Mouse (Mus musculus) gastrocnemius, adult 18-20 months (tissue): ENCODE data around the gene Tbc1d12. TPM values are rescaled to one million over a fixed set of nuclear protein-coding genes. Genes with fewer than 3 reads are reported as not detected.
"Not testable (repeated sequence)": the region's sequence is repeated elsewhere in the genome, so short reads cannot be mapped to it uniquely, and the experiment has no call there.

Experiments used
- DNase-seq: peaks from one replicate; pipeline ENCODE4 v3.0.0; 2021; ENCODE audit warnings: low spot score
- long read RNA-seq, 2 experiments: library from polyadenylated mRNA; stranded (forward); transcript quantifications; one replicate each; pipeline ENCODE4 v2.0.0; 2021
- total RNA-seq, 2 experiments: library from RNA; stranded (reverse); gene quantifications; 2 replicates each; pipeline ENCODE4 v1.2.3; 2021

The Tbc1d12 gene
- total RNA-seq, result 1 to 10 TPM; 3.4 to 4.1 TPM
- long read RNA-seq, experiment 1, full-length matches to known transcripts, result 4 of 5 reads
- long read RNA-seq, experiment 1, partial matches to known transcripts, result 0 of 5 reads
- long read RNA-seq, experiment 1, other reads (novel, unspliced or antisense), result 1 of 5 reads
- long read RNA-seq, experiment 2, full-length matches to known transcripts, result 1 of 2 reads
- long read RNA-seq, experiment 2, partial matches to known transcripts, result 0 of 2 reads
- long read RNA-seq, experiment 2, other reads (novel, unspliced or antisense), result 1 of 2 reads

- DNase-seq, result peak; percentile 93
Measured at GRCm38 (mm10) chr19:38836438-38837170, at the start of gene Tbc1d12. Tbc1d12 (plus strand) TSS chr19:38836579.

DNA sequence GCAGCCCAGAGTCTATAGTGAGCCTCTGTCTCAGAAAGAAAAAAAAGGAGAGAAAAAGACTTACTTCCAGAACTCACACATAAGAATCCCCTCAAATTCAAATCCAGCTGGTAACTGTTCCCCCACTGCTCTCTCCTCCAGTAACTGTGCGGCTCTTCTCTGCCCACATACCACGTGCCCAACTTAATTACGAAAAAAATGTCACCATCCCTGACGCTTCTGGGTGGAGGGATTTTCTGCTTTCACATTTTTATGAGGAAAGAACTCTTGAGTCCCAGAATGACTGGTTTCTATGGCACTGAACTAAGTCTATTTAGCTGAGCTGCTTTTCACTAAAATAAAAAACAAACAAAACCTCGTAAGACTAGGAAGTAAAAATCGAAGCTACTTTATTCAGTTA lies 48.6 kb upstream of the Tbc1d12 start:
- no peak for DNase-seq

- no peak for DNase-seq
Measured at GRCm38 (mm10) chr19:38793563-38794045, 42.8 kb upstream of the Tbc1d12 start.

- DNase-seq, result peak; percentile 47
Measured at GRCm38 (mm10) chr19:38796546-38796945, 39.8 kb upstream of the Tbc1d12 start.

DNA sequence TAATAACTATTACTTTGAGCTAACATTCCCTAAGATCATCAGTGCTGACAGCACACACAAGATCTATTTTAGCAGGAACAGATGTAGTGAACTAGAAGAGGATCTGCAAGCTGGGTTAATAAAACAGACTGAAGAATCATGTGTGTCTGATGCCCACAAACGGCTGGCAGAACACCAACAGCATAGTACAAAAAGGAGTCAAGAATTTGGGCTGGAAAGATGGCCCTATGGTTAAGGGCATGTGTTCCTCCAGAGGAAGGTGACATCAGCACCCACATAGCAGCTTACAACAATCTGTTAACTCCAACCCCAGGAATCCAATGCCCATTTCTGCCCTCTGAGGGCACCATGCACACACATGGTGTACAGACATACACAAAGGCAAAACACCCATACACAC lies 38.1 kb upstream of the Tbc1d12 start:
- DNase-seq, result peak; percentile 21

- DNase-seq, result peak; percentile 77
Measured at GRCm38 (mm10) chr19:38798801-38799200, 37.6 kb upstream of the Tbc1d12 start.

DNA sequence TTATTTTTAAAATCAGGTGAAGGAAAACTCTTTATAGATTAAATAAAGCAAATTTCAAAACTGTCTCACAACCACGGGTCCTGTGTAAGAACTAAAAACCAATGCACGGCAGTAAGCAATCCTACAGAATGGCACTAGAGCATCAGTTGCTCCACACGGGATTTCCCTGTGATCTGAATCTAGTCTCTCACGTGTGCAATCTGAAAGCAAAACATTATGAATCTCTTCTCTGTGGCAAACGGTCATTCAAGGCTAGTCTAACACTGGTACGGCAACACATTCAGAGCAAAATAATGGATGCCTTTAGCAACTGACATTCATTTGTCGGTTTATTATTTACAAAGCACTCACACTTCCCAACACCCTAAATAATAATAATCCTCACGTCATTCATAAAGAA lies 18.2 kb upstream of the Tbc1d12 start:
- no peak for DNase-seq

GRCm38 (mm10) chr19:38818766-38819426 lies 17.5 kb upstream of the Tbc1d12 start, which contains the start of gene Noc3l:
Noc3l (minus strand) TSS chr19:38819237.
- peak; percentile 94 for DNase-seq

GRCm38 (mm10) chr19:38819427-38819802 lies 17.0 kb upstream of the Tbc1d12 start:
- DNase-seq, result no peak

- peak; percentile 12 for DNase-seq
Measured at GRCm38 (mm10) chr19:38820186-38820804, 16.1 kb upstream of the Tbc1d12 start.

DNA sequence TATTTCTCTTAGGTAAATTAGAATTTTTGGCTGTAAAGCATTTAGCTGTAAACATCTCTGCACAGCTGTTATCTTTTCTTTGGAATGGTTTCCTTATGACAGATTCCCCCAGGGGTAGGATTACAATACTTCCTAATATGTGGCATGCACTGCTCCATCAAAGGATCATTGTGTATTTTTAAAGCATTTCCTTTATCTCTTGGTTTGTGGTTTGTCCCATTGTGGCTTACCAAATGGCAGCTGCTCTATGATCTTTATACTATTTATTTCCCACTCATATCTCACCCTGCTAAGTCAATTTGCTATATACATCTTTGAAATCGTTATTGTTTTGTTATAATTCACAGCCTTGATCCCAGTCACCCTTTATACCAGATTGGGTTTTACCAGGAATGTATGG lies 3.2 kb upstream of the Tbc1d12 start:
- DNase-seq, result no peak

GRCm38 (mm10) chr19:38836084-38836437 lies 318 bp upstream of the Tbc1d12 start:
- no peak for DNase-seq

DNA sequence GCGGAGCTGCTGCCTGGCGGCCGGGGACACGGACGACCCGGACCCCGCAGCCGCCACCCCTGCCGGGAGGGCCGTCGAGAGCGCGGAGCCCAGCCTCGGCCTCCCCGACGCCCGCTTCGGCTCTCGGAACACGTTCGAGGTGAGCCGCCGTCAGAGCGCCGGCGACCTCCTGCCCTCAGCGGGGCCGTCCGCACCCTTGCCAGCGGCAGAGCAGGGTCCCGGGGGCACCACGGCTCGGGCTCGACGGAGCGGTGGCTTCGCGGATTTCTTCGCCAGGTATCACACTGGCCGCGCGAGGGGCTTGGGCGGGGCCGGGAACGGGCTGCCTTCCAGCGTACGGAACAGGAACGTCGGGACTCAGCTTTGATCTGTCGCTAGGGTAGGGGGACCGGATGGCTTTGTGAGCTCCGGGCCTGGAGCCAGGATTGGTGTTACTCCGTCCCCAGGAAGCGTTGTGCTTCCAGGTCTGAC lies 827 bp downstream of the Tbc1d12 start:
- DNase-seq, result peak; percentile 30

DNA sequence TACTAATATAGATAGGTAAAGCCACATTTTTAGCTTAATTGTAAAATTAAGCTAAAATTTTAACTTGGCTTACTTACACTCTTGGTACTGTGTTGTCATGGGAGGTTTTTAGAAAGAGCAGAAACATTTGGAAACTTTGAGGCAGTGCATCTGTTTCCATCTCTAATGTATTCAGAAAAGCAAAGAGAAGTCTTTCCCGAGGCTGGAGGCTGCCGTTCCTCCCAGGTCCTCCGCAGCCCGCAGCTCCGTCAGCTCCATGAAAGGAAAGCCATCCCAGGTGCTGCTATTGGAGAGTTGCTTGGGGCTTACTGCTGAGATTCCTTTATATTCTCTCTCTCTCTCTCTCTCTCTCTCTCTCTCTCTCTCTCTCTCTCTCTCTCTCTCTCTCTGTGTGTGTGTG lies 8.4 kb downstream of the Tbc1d12 start:
- DNase-seq, result no peak

GRCm38 (mm10) chr19:38846373-38846772 lies 10.0 kb downstream of the Tbc1d12 start:
- DNase-seq, result no peak

DNA sequence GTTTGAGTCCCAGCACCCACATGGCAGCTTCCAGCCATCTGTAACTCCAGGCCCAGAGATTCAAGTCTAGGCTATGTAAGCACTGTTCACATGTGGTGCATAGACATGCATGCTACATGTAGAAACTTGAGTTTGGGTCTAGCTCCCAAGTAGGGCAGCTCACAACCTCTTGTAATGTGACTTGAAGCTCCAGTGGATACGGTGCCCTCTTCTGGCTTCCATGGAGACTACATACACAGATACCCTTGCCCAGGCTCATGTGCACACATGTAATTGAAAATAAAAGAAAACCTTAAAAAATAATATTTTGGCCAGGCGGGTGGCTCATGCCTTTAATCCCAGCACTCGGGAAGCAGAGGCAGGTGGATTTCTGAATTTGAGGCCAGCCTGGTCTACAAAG lies 21.8 kb downstream of the Tbc1d12 start:
- no peak for DNase-seq

DNA sequence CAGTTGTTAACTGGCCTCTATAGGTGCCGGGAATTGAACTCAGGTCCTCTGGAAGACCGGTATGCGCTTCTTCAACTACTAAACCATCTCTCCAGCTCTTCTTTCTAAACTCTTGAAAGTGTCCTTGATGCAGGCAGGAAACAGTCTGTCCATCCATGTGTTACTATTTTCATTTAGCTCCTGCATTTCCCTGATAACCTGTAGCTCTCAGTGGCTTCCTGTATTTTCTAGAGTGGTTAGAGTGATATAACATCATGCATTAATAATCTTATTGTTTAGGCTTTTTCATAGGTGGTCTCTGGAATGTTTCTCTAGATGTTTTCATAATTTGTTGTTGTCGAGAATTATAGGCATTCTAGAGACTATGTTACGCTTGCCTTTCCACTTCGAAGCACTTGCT lies 26.1 kb downstream of the Tbc1d12 start:
- DNase-seq, result no peak

- DNase-seq, result not testable (repeated sequence)
Measured at GRCm38 (mm10) chr19:38874825-38875224, 38.4 kb downstream of the Tbc1d12 start.

GRCm38 (mm10) chr19:38880300-38880699 lies 43.9 kb downstream of the Tbc1d12 start:
- DNase-seq, result no peak

- DNase-seq, result no peak
Measured at GRCm38 (mm10) chr19:38901146-38902135, 65.1 kb downstream of the Tbc1d12 start.

- no peak for DNase-seq
Measured at GRCm38 (mm10) chr19:38902501-38902900, 66.1 kb downstream of the Tbc1d12 start.
